Mouse (Mus musculus) cortical plate, adult 2 months (tissue): ENCODE measurements around the gene Esyt1.

Experiments
- CTCF ChIP-seq: fragments of 200-500 bp; IDR thresholded peaks from 2 replicates; pipeline ENCODE4 v1.5.1; 2011; ENCODE audit warnings: mild to moderate bottlenecking, control low read depth, low read length; ENCODE audit not compliant: insufficient read depth; ENCODE audit errors: extremely low read depth
- POLR2A ChIP-seq: fragments of 200-500 bp; IDR thresholded peaks from 2 replicates; pipeline ENCODE4 v1.6.1; 2011; ENCODE audit warnings: mild to moderate bottlenecking, low read length, control low read depth; ENCODE audit not compliant: insufficient read depth; ENCODE audit errors: extremely low read depth

GRCm38 (mm10) chr10:128545570-128545898 lies 19.9 kb upstream of the Esyt1 start:
- TF ChIP-seq POLR2A (no peak), CTCF (no peak)
